ENCODE assay signal across 34 mouse cellular contexts in genomic region chr8:128546287-128546686, GRCm38 (mm10).
"Had no signal": no experiment of that assay in that cellular context is flagged by ENCODE, and none has a peak within 500 bp of the region (broad histone marks: within the 10 kb centered on the region; RNA-seq: fewer than 3 reads in every experiment).

No protein-coding gene starts in this region.

- DNase-seq: heart, postnatal 10 days; heart, postnatal 14 days; heart, postnatal 36 days; heart, postnatal 4 days; kidney, adult 11 months; kidney, adult 18-20 months; kidney, adult 2 months; kidney, adult 8-10 months; kidney, adult 9 months; kidney, postnatal 10 days; kidney, postnatal 14 days; kidney, postnatal 25 days; kidney, postnatal 36 days; kidney, postnatal 4 days; layer of hippocampus, postnatal 36 days had no signal

- H3K4me3 ChIP-seq: heart, embryonic 10.5 days; heart, embryonic 12.5 days; heart, embryonic 13.5 days; heart, embryonic 15.5 days; hindbrain, embryonic 10.5 days; hindbrain, embryonic 12.5 days; hindbrain, embryonic 13.5 days; hindbrain, embryonic 15.5 days; intestine, embryonic 15.5 days; kidney, embryonic 15.5 days; layer of hippocampus, adult 2 months; left cerebral cortex, adult 2 months had no signal

- H3K4me2 ChIP-seq: heart, embryonic 11.5 days; heart, embryonic 12.5 days; heart, embryonic 13.5 days; heart, embryonic 15.5 days; hindbrain, embryonic 12.5 days; hindbrain, embryonic 13.5 days; hindbrain, embryonic 14.5 days; hindbrain, embryonic 15.5 days; intestine, embryonic 15.5 days; kidney, embryonic 15.5 days had no signal

- H3K36me3 ChIP-seq: heart, embryonic 10.5 days; heart, embryonic 12.5 days; heart, embryonic 13.5 days; heart, embryonic 15.5 days; hindbrain, embryonic 10.5 days; hindbrain, embryonic 12.5 days; hindbrain, embryonic 13.5 days; hindbrain, embryonic 15.5 days; intestine, embryonic 15.5 days; kidney, embryonic 15.5 days had no signal

- H3K27me3 ChIP-seq: heart, embryonic 12.5 days; heart, embryonic 13.5 days; heart, embryonic 15.5 days; hindbrain, embryonic 12.5 days; hindbrain, embryonic 13.5 days; hindbrain, embryonic 15.5 days; intestine, embryonic 15.5 days; kidney, embryonic 15.5 days had no signal

- ATAC-seq: hindbrain, embryonic 16.5 days; hindbrain, postnatal 0 days; inflammation-experienced regulatory T-cells, adult 6 months; intestine, embryonic 15.5 days; intestine, embryonic 16.5 days; intestine, postnatal 0 days had no signal
